ENCODE assay signal across 30 mouse cellular contexts in the genomic region with DNA sequence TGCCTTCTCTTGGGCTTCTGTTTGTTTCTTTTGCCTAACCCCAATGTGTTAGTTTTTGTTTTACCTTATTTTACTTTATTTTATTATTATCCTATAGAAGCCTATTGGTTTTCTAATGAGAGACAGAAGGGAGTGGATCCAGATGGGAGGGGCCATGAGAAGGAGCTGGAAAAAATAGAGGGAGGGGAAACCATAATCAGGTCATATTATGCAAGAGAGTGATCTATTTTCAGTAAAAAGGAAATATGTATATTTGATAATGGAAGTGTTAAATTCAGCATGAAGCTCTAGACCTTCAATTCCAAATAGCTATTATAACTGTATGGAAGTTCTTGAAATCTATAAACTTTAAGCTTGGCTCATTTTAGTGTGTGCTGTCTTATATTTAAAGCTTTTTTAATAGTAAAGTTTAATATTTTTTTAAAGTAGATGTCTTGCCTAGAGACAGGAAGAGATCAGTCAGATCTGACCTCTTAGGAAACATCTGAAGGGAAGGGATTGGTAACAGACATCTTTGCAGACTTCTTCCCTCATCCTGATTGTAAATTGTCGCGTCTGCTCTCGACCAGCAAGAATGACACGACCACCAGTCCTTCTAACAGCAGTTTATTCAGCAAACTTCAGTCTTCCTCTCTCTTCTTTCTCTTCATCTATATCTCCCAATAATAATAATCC.
"Had no signal": no experiment of that assay in that cellular context is flagged by ENCODE, and none has a peak within 500 bp of the region (broad histone marks: within the 10 kb centered on the region; RNA-seq: fewer than 3 reads in every experiment).

No protein-coding gene starts in this region.

- H3K4me2 ChIP-seq: limb, embryonic 12.5 days; limb, embryonic 13.5 days; limb, embryonic 15.5 days; liver, embryonic 11.5 days; liver, embryonic 12.5 days; liver, embryonic 13.5 days; liver, embryonic 15.5 days; lung, embryonic 14.5 days; lung, embryonic 15.5 days; midbrain, embryonic 12.5 days; midbrain, embryonic 13.5 days; midbrain, embryonic 15.5 days; neural tube, embryonic 12.5 days had no signal

- H3K4me1 ChIP-seq: limb, embryonic 10.5 days; limb, embryonic 12.5 days; limb, embryonic 13.5 days; limb, embryonic 15.5 days; liver, embryonic 12.5 days; liver, embryonic 13.5 days; liver, embryonic 15.5 days; lung, embryonic 15.5 days; midbrain, embryonic 10.5 days; midbrain, embryonic 12.5 days; midbrain, embryonic 13.5 days; midbrain, embryonic 15.5 days; neural tube, embryonic 12.5 days had no signal

- H3K4me3 ChIP-seq: limb, embryonic 10.5 days; limb, embryonic 12.5 days; limb, embryonic 13.5 days; limb, embryonic 15.5 days; liver, embryonic 12.5 days; liver, embryonic 13.5 days; liver, embryonic 15.5 days; lung, embryonic 15.5 days; megakaryocyte, embryonic 14.5 days; midbrain, embryonic 10.5 days; midbrain, embryonic 12.5 days; midbrain, embryonic 13.5 days; midbrain, embryonic 15.5 days; myocyte; neural tube, embryonic 12.5 days had no signal

- DNase-seq: left cerebral cortex, postnatal 4 days; liver; liver, embryonic 13.5 days; liver, postnatal 0 days; lung, adult 18-20 months; lung, adult 2 months; lung, embryonic 14.5 days; lung, postnatal 10 days; lung, postnatal 14 days; lung, postnatal 36 days; lung, postnatal 4 days; midbrain, embryonic 14.5 days had no signal

- H3K27me3 ChIP-seq: limb, embryonic 12.5 days; limb, embryonic 13.5 days; limb, embryonic 15.5 days; liver, embryonic 12.5 days; liver, embryonic 13.5 days; liver, embryonic 15.5 days; lung, embryonic 15.5 days; megakaryocyte, embryonic 14.5 days; midbrain, embryonic 12.5 days; midbrain, embryonic 13.5 days; midbrain, embryonic 15.5 days; neural tube, embryonic 12.5 days had no signal

- ATAC-seq: liver, embryonic 12.5 days; liver, postnatal 0 days; lung, postnatal 0 days; midbrain, embryonic 13.5 days; midbrain, embryonic 15.5 days had no signal

- H3K9me3 ChIP-seq: limb, embryonic 10.5 days; limb, embryonic 13.5 days; limb, embryonic 15.5 days; liver, embryonic 12.5 days; liver, embryonic 13.5 days; liver, embryonic 15.5 days; lung, embryonic 15.5 days; midbrain, embryonic 10.5 days; midbrain, embryonic 12.5 days; midbrain, embryonic 15.5 days; neural tube, embryonic 12.5 days had no signal

- H3K27ac ChIP-seq: limb, embryonic 10.5 days; limb, embryonic 12.5 days; limb, embryonic 13.5 days; limb, embryonic 15.5 days; liver, embryonic 12.5 days; liver, embryonic 13.5 days; liver, embryonic 14.5 days; liver, embryonic 15.5 days; lung, embryonic 15.5 days; macrophage; midbrain, embryonic 10.5 days; midbrain, embryonic 12.5 days; midbrain, embryonic 13.5 days; midbrain, embryonic 15.5 days; neural tube, embryonic 12.5 days had no signal

- H3K9ac ChIP-seq: limb, embryonic 12.5 days; limb, embryonic 13.5 days; limb, embryonic 15.5 days; liver, embryonic 12.5 days; liver, embryonic 13.5 days; liver, embryonic 14.5 days; liver, embryonic 15.5 days; liver, postnatal 0 days; lung, embryonic 14.5 days; lung, embryonic 15.5 days; midbrain, embryonic 12.5 days; midbrain, embryonic 13.5 days; midbrain, embryonic 15.5 days; neural tube, embryonic 12.5 days had no signal

- H3K36me3 ChIP-seq: limb, embryonic 10.5 days; limb, embryonic 12.5 days; limb, embryonic 13.5 days; limb, embryonic 15.5 days; liver, embryonic 12.5 days; liver, embryonic 13.5 days; liver, embryonic 15.5 days; lung, embryonic 15.5 days; midbrain, embryonic 10.5 days; midbrain, embryonic 12.5 days; midbrain, embryonic 13.5 days; midbrain, embryonic 15.5 days; neural tube, embryonic 12.5 days had no signal
